Mouse (Mus musculus): ENCODE measurements around the gene Cntn1.

DNA sequence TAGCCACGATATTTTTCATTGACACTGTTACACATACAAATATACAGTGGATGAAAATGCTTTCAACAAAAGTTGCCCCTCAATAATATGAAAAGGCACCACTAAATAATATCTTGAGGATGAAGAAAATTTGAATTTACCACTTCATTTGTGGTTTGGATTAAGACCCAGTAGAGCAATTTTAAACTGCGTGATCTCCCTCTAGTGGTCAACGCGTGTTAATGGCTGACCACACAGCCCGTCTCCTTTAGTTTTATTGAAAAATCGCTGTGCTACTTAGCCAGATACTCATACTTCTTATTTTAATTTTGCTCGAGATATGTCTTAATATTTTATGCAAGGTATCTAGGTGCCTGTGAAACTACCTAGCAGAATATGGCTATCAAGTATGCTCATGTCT, 180.4 kb downstream of the Cntn1 start:
- TF ChIP-seq EP300 (IDR thresholded peaks at IDR 0.05; ENCODE audit: insufficient read depth, low read depth, low read length) (no peak), POLR2A (IDR thresholded peaks at IDR 0.05; ENCODE audit: insufficient read depth, low read length) (no peak), CTCF (IDR thresholded peaks at IDR 0.05; ENCODE audit: low read depth, low read length) (no peak)
